Mouse (Mus musculus) hindbrain, embryonic 13.5 days (tissue): ENCODE data around the gene Wfdc16. TPM values are rescaled to one million over a fixed set of nuclear protein-coding genes. Genes with fewer than 3 reads are reported as not detected.
"Not testable (repeated sequence)": the region's sequence is repeated elsewhere in the genome, so short reads cannot be mapped to it uniquely, and the experiment has no call there.

Experiments
- ATAC-seq: fragments of 200-750 bp; cut with Nextera tagmentation; 2 replicates; pipeline ENCODE4 v1.8.0; 2017; ENCODE audit warnings: moderate TSS enrichment; ENCODE audit not compliant: low FRiP score
- H3K27ac ChIP-seq: fragments of 300-500 bp; sonication (generic); 2 replicates; pipeline ENCODE4 v1.5.1; 2015; ENCODE audit warnings: inconsistent platforms, mild to moderate bottlenecking, moderate library complexity
- H3K27me3 ChIP-seq: fragments of 300-500 bp; sonication (generic); 2 replicates; pipeline ENCODE4 v1.6.1; 2015; ENCODE audit warnings: mild to moderate bottlenecking, inconsistent platforms
- H3K36me3 ChIP-seq: fragments of 300-500 bp; sonication (generic); 2 replicates; pipeline ENCODE4 v1.6.1; 2015; ENCODE audit warnings: mild to moderate bottlenecking, inconsistent platforms
- H3K4me1 ChIP-seq: fragments of 300-500 bp; sonication (generic); replicated peaks from 2 replicates; pipeline ENCODE4 v1.6.1; 2015; ENCODE audit warnings: inconsistent platforms
- H3K4me2 ChIP-seq: fragments of 300-500 bp; sonication (generic); 2 replicates; pipeline ENCODE4 v1.6.1; 2015; ENCODE audit warnings: inconsistent platforms, mild to moderate bottlenecking, moderate library complexity
- H3K4me3 ChIP-seq: fragments of 300-500 bp; sonication (generic); 2 replicates; pipeline ENCODE4 v1.5.1; 2015; ENCODE audit warnings: mild to moderate bottlenecking, inconsistent platforms
- H3K9ac ChIP-seq: fragments of 300-500 bp; sonication (generic); 2 replicates; pipeline ENCODE4 v1.6.1; 2015; ENCODE audit warnings: mild to moderate bottlenecking, inconsistent platforms
- H3K9me3 ChIP-seq: fragments of 300-500 bp; sonication (generic); 2 replicates; pipeline ENCODE4 v1.6.1; 2016; ENCODE audit warnings: inconsistent platforms
- WGBS: fragments of 180-500 bp; shearing (Covaris S2); methylation state at CpG from one replicate; pipeline ENCODE4 v1.1.7; 2015; 5-methylcytosine and 5-hydroxymethylcytosine counted together
- polyA plus RNA-seq: library from polyadenylated mRNA; unstranded; fragments of >200 nt; fragmentation: Nextera tagmentation; extraction: Ambion mirVana; gene quantifications from 2 replicates; pipeline ENCODE4 v1.2.1, GENCODE M21; 2015

The Wfdc16 gene
- polyA plus RNA-seq, 1 experiment from 2014 or later: not detected

DNA sequence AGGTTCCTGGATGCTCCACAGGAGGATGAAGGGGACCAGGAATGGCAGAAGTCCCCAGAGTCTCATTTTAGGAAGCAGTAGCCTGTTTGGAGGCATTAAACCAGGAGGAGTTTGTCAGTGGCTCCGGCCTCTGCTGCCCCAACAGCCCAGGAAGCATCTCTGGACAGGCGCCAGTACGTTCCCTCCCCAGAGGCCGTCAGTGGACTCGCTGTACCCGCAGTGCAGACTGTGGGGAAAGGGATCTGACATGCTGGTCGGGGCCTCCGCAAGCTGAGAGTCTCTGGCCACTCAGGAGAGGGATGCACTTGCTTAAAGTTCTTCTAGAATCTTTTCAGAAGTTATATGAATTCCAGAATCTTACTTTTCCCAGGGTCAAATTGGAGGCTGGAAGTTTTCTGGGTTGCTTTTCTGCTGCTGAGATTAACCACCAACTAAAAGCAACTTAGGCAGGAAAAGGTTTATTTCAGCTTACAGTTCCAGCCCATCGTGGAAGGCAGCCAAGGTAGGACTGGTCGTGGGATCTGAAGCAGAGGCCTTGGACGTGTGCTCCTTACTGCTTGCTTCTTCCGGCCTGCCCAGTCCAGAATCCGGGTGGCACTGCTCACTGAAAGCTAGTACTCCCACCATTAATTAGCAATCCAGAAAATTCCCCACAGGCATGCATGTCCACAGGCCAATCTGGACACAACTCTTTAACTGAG lies 53.4 kb downstream of the Wfdc16 start, which contains the start of gene Wfdc6a:
TSS of gene Wfdc6a (minus strand) at position 423 of the 701 bp plus-strand sequence.
- H3K36me3 ChIP-seq, H3K27me3 ChIP-seq, H3K9me3 ChIP-seq, ATAC-seq, H3K9ac ChIP-seq, H3K4me3 ChIP-seq, H3K4me1 ChIP-seq, H3K4me2 ChIP-seq, H3K27ac ChIP-seq: not testable (repeated sequence)
- 67% methylated on average over 13 of the region's 13 CpGs for WGBS

Other genes starting within 250 kb of the Wfdc16 start
- gene Slpi, start 249.7 kb downstream of the Wfdc16 start, polyA plus RNA-seq: 0.49 and 0.92 TPM in 2 replicates
- gene Rbpjl, start 235.7 kb downstream of the Wfdc16 start, polyA plus RNA-seq: 0.05 and 0.09 TPM in 2 replicates
- gene Matn4, start 233.6 kb downstream of the Wfdc16 start, polyA plus RNA-seq: 2.3 and 9.3 TPM in 2 replicates
- 9.0 and 9.7 TPM in 2 replicates for gene Sdc4, start 194.9 kb downstream of the Wfdc16 start, polyA plus RNA-seq
- gene Sys1, start 181.8 kb downstream of the Wfdc16 start, polyA plus RNA-seq: 84.3 and 85.3 TPM in 2 replicates
- 5.0 and 5.9 TPM in 2 replicates for gene Gm20458, start 177.8 kb downstream of the Wfdc16 start, polyA plus RNA-seq
- 0.18 TPM in 1 of 2 replicates, not detected in the other for gene Trp53tg5, start 165.1 kb downstream of the Wfdc16 start, polyA plus RNA-seq
- gene Dbndd2, start 152.7 kb downstream of the Wfdc16 start, polyA plus RNA-seq: 12.0 and 13.8 TPM in 2 replicates
- 67.3 and 71.1 TPM in 2 replicates for gene Pigt, start 141.3 kb downstream of the Wfdc16 start, polyA plus RNA-seq
- gene Wfdc2, start 76.4 kb downstream of the Wfdc16 start, polyA plus RNA-seq: 4.5 and 5.5 TPM in 2 replicates
- gene Spint3, start 65.3 kb downstream of the Wfdc16 start, polyA plus RNA-seq: not detected in 2 replicates
- gene Wfdc6a, start 53.3 kb downstream of the Wfdc16 start, polyA plus RNA-seq: not detected in 2 replicates
- gene Eppin, start 45.2 kb downstream of the Wfdc16 start, polyA plus RNA-seq: not detected in 2 replicates
- gene Wfdc6b, start 25.3 kb downstream of the Wfdc16 start, polyA plus RNA-seq: not detected in 2 replicates
- not detected in 2 replicates for gene Wfdc8, start 25.2 kb downstream of the Wfdc16 start, polyA plus RNA-seq
- gene Wfdc10, start 17.2 kb upstream of the Wfdc16 start, polyA plus RNA-seq: not detected in 2 replicates
- not detected in 2 replicates for gene Wfdc9, start 17.8 kb upstream of the Wfdc16 start, polyA plus RNA-seq
- gene Wfdc11, start 35.3 kb upstream of the Wfdc16 start, polyA plus RNA-seq: not detected in 2 replicates
- not detected in 2 replicates for gene Wfdc13, start 46.3 kb upstream of the Wfdc16 start, polyA plus RNA-seq
- not detected in 2 replicates for gene Spint4, start 59.7 kb upstream of the Wfdc16 start, polyA plus RNA-seq
- gene Spint5, start 76.5 kb upstream of the Wfdc16 start, polyA plus RNA-seq: not detected in 2 replicates
- gene Wfdc3, start 107.1 kb upstream of the Wfdc16 start, polyA plus RNA-seq: 0.95 and 1.2 TPM in 2 replicates
- 65.0 and 72.3 TPM in 2 replicates for gene Dnttip1, start 107.2 kb upstream of the Wfdc16 start, polyA plus RNA-seq
- 97.2 and 108 TPM in 2 replicates for gene Ube2c, start 131.1 kb upstream of the Wfdc16 start, polyA plus RNA-seq
- 1.3 and 3.9 TPM in 2 replicates for gene Tnnc2, start 141.2 kb upstream of the Wfdc16 start, polyA plus RNA-seq
- gene Snx21, start 147.0 kb upstream of the Wfdc16 start, polyA plus RNA-seq: 21.0 and 22.4 TPM in 2 replicates
- 19.4 and 19.8 TPM in 2 replicates for gene Acot8, start 166.1 kb upstream of the Wfdc16 start, polyA plus RNA-seq
- 13.7 and 14.6 TPM in 2 replicates for gene Zswim3, start 166.3 kb upstream of the Wfdc16 start, polyA plus RNA-seq
- gene Zswim1, start 183.9 kb upstream of the Wfdc16 start, polyA plus RNA-seq: 23.9 and 24.3 TPM in 2 replicates
- gene Spata25, start 189.7 kb upstream of the Wfdc16 start, polyA plus RNA-seq: not detected in 2 replicates
- 101 and 109 TPM in 2 replicates for gene Ctsa, start 194.1 kb upstream of the Wfdc16 start, polyA plus RNA-seq
- 5.4 and 5.9 TPM in 2 replicates for gene Neurl2, start 194.7 kb upstream of the Wfdc16 start, polyA plus RNA-seq
- gene Pltp, start 218.9 kb upstream of the Wfdc16 start, polyA plus RNA-seq: 123 and 127 TPM in 2 replicates
- gene Pcif1, start 240.5 kb upstream of the Wfdc16 start, polyA plus RNA-seq: 87.8 and 95.3 TPM in 2 replicates